Mouse (Mus musculus) liver, postnatal 0 days (tissue): Measurements from ENCODE around the gene Phactr4. TPM values are rescaled to one million over a fixed set of nuclear protein-coding genes. Genes with fewer than 3 reads are reported as not detected.

Experiments used
- ATAC-seq: fragments of 200-750 bp; cut with Nextera tagmentation; 2 replicates; pipeline ENCODE4 v1.8.0; 2017; ENCODE audit warnings: mild to moderate bottlenecking, moderate library complexity
- DNase-seq: peaks from one replicate; pipeline ENCODE4 v3.0.0-alpha.2; 2016
- H3K27ac ChIP-seq: fragments of 300-500 bp; sonication (generic); 2 replicates; pipeline ENCODE4 v1.5.1; 2014; ENCODE audit warnings: antibody characterized with exemption, moderate library complexity, mild to moderate bottlenecking, low read depth
- H3K27me3 ChIP-seq: fragments of 300-500 bp; sonication (generic); 2 replicates; pipeline ENCODE4 v1.6.1; 2014; ENCODE audit warnings: low read length, control low read depth, mixed read lengths; ENCODE audit not compliant: insufficient read depth
- H3K36me3 ChIP-seq: fragments of 300-500 bp; sonication (generic); replicated peaks from 2 replicates; pipeline ENCODE4 v1.6.1; 2014; ENCODE audit warnings: mild to moderate bottlenecking, control low read depth, low read length, moderate library complexity, mixed read lengths; ENCODE audit not compliant: insufficient read depth
- H3K4me1 ChIP-seq: fragments of 300-500 bp; sonication (generic); 2 replicates; pipeline ENCODE4 v1.6.1; 2014; ENCODE audit warnings: antibody characterized with exemption, mild to moderate bottlenecking, control low read depth; ENCODE audit not compliant: insufficient read depth
- H3K4me2 ChIP-seq: fragments of 300-500 bp; sonication (generic); 2 replicates; pipeline ENCODE4 v1.6.1; 2014; ENCODE audit warnings: low read depth, mild to moderate bottlenecking, low read length, moderate library complexity, mixed read lengths
- H3K4me3 ChIP-seq: fragments of 300-500 bp; sonication (generic); 2 replicates; pipeline ENCODE4 v1.5.1; 2014; ENCODE audit warnings: low read depth, low read length
- H3K9ac ChIP-seq: fragments of 300-500 bp; sonication (generic); replicated peaks from 2 replicates; pipeline ENCODE4 v1.6.1; 2014; ENCODE audit warnings: mild to moderate bottlenecking, moderate library complexity
- H3K9me3 ChIP-seq: fragments of 300-500 bp; sonication (generic); 2 replicates; pipeline ENCODE4 v1.6.1; 2016; ENCODE audit warnings: mild to moderate bottlenecking, control low read depth, low read length, mixed read lengths
- CTCF ChIP-seq: sonication (generic); IDR thresholded peaks from 2 replicates; pipeline ENCODE4 v1.5.1; 2016; ENCODE audit warnings: antibody characterized with exemption, low read depth
- EP300 ChIP-seq: IDR thresholded peaks from 2 replicates; pipeline ENCODE4 v1.6.1; 2016; ENCODE audit warnings: antibody characterized with exemption, low read depth, mild to moderate bottlenecking
- WGBS: fragments of 180-500 bp; shearing (Covaris S2); extraction: QIAGEN DNeasy Blood & Tissue Kit; methylation state at CpG from one replicate; pipeline ENCODE4 v1.1.7; 2014; ENCODE audit not compliant: insufficient replicate concordance; 5-methylcytosine and 5-hydroxymethylcytosine counted together
- polyA plus RNA-seq: library from polyadenylated mRNA; unstranded; fragments of >200 nt; fragmentation: Nextera tagmentation; extraction: Ambion mirVana; gene quantifications from 2 replicates; pipeline ENCODE4 v1.2.1, GENCODE M21; 2015

Phactr4 gene
- polyA plus RNA-seq, 1 experiment from 2014 or later: 7.7 TPM

DNA sequence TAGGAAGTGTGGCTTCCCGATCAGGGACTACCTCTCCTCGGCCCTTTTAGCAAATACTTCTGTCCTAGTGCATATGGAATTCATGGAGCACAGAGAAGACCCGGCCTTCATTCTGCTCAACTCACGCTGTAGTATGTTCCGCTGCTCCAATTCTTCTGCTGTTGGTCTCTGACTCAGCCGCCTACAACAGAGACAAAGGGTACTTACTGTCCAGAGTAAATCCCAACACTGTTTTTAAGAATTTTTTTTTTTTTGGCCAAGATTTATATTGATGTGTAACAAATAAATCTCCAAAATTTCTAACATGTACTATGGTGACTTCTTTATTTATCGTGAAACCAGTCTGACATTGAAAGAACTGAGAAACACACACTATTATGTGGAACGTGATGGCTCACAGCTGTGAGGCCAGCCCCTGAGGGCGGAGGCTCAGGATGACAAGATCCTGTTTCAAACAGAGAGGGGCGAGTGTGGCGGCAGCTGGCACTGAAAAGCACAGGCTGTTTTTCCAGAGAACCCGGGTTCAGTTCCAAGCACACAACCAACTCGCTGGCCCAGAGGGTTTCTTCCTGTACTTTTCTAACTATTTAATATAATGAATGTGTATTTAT, 56.7 kb downstream of the Phactr4 start:
- H3K27ac ChIP-seq: no peak overlapping the region
- WGBS: 89% methylated on average over 13 of the region's 13 CpGs
- ATAC-seq: no peak
- H3K4me2 ChIP-seq: no peak overlapping the region
- no peak overlapping the region for H3K9ac ChIP-seq
- peaks cover 73% of the 10 kb centered on the region for H3K36me3 ChIP-seq
- no peaks in the 10 kb centered on the region for H3K9me3 ChIP-seq
- no peak for TF ChIP-seq EP300
- no peak for TF ChIP-seq CTCF
- H3K4me1 ChIP-seq: no peaks in the 10 kb centered on the region
- no peaks in the 10 kb centered on the region for H3K27me3 ChIP-seq
- no peak overlapping the region for H3K4me3 ChIP-seq
- no peak for DNase-seq

DNA sequence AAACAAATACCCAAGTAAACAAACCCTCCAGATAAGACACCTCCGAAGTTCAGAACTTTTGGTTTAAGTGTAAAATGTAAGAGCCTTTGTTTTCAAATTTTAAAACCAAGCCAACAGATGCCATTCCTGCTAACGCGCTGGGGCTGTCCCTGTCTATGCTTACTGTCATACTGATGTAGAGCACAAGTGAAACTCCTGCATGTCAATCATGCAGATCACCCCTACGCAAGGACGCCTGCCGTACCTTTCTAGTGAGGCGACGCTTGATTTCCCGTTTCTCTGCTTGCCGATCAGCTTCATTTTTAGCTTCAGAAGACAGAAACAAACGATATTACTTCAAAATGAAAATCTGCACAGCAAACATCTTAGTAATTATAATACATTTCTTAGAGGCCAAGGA, 58.8 kb downstream of the Phactr4 start:
- 96% methylated on average over 11 of the region's 11 CpGs for WGBS
- peaks cover 72% of the 10 kb centered on the region for H3K36me3 ChIP-seq

DNA sequence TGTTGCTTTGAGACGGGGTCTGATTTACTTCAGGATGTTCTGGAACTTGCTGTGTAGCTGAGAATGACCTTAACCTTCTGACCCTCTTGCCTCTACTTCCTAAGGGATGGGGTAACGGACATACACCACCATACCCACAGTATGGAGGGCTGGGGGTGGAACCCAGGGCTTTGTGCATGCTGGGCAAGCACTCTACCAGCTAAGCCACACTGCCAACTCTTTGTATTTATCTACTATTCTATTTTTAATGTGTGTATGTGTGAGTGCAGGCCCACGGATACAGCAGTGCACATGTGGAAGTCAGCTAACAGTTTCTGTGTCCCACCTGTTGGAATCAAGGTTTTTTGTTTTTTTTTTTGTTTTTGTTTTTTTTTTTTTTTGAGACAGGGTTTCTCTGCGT, 62.8 kb downstream of the Phactr4 start:
- ATAC-seq (no peak), DNase-seq (no peak)
- no peak for TF ChIP-seq CTCF
- TF ChIP-seq EP300: no peak
- H3K27ac ChIP-seq: no peak overlapping the region
- 85% methylated on average over 3 of the region's 4 CpGs for WGBS
- H3K4me1 ChIP-seq: peaks cover 14% of the 10 kb centered on the region
- no peak overlapping the region for H3K4me3 ChIP-seq
- peaks cover 58% of the 10 kb centered on the region for H3K36me3 ChIP-seq
- H3K9ac ChIP-seq: no peak overlapping the region
- H3K4me2 ChIP-seq: no peak overlapping the region
- no peaks in the 10 kb centered on the region for H3K9me3 ChIP-seq
- H3K27me3 ChIP-seq: no peaks in the 10 kb centered on the region

More for the DNA sequence above, 58.8 kb downstream of the Phactr4 start:
- Histone ChIP-seq H3K4me2 (no peak overlapping the region), H3K4me3 (no peak overlapping the region), H3K4me1 (no peaks in the 10 kb centered on the region), H3K9me3 (no peaks in the 10 kb centered on the region), H3K27me3 (no peaks in the 10 kb centered on the region), H3K27ac (no peak overlapping the region), H3K9ac (no peak overlapping the region)
- ATAC-seq: no peak
- no peak for TF ChIP-seq CTCF
- no peak for TF ChIP-seq EP300
- no peak for DNase-seq

DNA sequence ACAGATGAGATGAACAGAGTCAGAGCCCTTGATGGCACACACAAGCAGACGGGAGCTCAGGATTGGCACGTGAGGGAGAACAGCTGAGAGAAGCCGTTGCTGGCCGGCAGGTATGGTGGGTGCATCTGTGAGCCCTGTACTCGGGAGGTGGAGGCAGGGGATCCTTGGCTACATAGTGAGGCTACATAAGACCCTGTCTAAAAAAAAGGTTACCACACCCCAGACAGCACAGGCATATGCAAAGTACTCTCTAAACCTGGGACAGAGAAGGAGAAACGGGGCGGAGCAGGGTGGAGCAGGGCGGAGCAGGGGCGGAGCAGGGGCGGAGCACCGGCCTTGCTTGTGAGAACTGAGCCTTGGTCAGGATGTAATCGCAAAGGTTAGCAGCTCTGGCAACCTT, 66.1 kb downstream of the Phactr4 start:
- Histone ChIP-seq H3K27ac (peak overlapping the region; percentile 57; the same call in 1 of the 2 replicates), H3K27me3 (no peaks in the 10 kb centered on the region), H3K9ac (peak overlapping the region; percentile 30; the same call in 1 of the 2 replicates), H3K4me3 (no peak overlapping the region), H3K36me3 (peaks cover 43% of the 10 kb centered on the region), H3K4me1 (peaks cover 32% of the 10 kb centered on the region), H3K4me2 (peak overlapping the region; percentile 42; the same call in 1 of the 2 replicates), H3K9me3 (no peaks in the 10 kb centered on the region)
- WGBS: 46% methylated on average over 12 of the region's 12 CpGs
- TF ChIP-seq EP300 (no peak), CTCF (no peak)
- DNase-seq (peak; percentile 88), ATAC-seq (peak; percentile 62)

DNA sequence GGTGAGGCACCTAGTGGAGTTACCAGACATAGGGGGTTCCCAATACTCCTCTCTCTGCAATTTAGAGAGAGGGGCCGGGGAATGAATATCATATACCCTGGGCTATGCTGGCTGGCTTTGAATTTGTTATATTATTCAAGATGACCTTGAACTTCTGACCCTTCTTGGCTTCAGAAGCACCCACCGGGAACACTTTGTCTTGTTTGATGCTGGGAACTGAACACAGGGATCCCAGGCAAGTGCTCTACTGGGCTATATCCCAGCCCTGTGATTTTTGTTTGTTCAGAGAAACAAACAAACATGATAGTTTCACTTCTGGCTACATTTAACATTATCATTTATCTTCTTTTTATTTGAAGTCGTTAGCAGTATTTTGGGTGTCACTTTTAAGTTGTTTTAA, 66.9 kb downstream of the Phactr4 start:
- ATAC-seq (no peak), DNase-seq (no peak)
- H3K9me3 ChIP-seq: no peaks in the 10 kb centered on the region
- H3K4me2 ChIP-seq: no peak overlapping the region
- H3K4me1 ChIP-seq: peaks cover 32% of the 10 kb centered on the region
- no peak for TF ChIP-seq EP300
- no peak for TF ChIP-seq CTCF
- H3K27ac ChIP-seq: peak overlapping the region; percentile 57; the same call in 1 of the 2 replicates
- peaks cover 42% of the 10 kb centered on the region for H3K36me3 ChIP-seq
- H3K27me3 ChIP-seq: no peaks in the 10 kb centered on the region
- H3K9ac ChIP-seq: no peak overlapping the region
- no peak overlapping the region for H3K4me3 ChIP-seq
- 83% methylated on average over 3 of the region's 3 CpGs for WGBS

DNA sequence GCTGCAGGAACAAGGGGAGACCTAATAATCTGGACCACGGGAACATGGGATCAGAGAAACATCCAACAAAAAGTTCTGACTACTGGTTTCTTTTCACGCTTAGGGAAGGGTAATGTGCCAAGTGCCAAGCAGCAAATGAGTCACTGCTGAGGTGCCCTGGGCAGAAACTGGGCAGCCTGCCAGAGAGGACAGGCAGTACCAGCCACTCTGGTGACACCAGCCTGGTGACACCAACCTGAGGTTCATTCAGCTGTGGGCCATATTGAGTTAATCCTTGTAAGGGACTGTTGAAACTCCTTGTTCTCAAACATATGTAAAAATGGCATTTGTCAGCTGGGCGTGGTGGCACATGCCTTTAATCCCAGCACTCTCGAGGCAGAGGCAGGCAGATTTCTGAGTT, 67.7 kb downstream of the Phactr4 start:
- Histone ChIP-seq H3K27me3 (no peaks in the 10 kb centered on the region), H3K9me3 (no peaks in the 10 kb centered on the region), H3K4me3 (no peak overlapping the region), H3K9ac (0 out of 2 replicates have a peak overlapping the region, but pooled peaks have one; percentile 14), H3K4me1 (peaks cover 32% of the 10 kb centered on the region), H3K27ac (peak overlapping the region; percentile 97), H3K4me2 (no peak overlapping the region), H3K36me3 (peaks cover 34% of the 10 kb centered on the region)
- TF ChIP-seq CTCF (no peak), EP300 (no peak)
- 83% methylated on average over 4 of the region's 4 CpGs for WGBS
- ATAC-seq (no peak), DNase-seq (no peak)
